Mouse (Mus musculus) hindbrain, embryonic 14.5 days (tissue): ENCODE measurements around the gene Dgkg. TPM values are rescaled to one million over a fixed set of nuclear protein-coding genes. Genes with fewer than 3 reads are reported as not detected.

Experiments
- ATAC-seq: fragments of 200-750 bp; cut with Nextera tagmentation; 2 replicates; pipeline ENCODE4 v1.8.0; 2017; ENCODE audit warnings: moderate number of reproducible peaks, mild to moderate bottlenecking, moderate TSS enrichment, moderate library complexity; ENCODE audit not compliant: low FRiP score
- DNase-seq: peaks from one replicate; pipeline ENCODE4 v3.0.0-alpha.2; 2015; ENCODE audit warnings: low spot score
- H3K27ac ChIP-seq: fragments of 300-500 bp; sonication (generic); 2 replicates; pipeline ENCODE4 v1.5.1; 2014; ENCODE audit warnings: mild to moderate bottlenecking, moderate library complexity
- H3K27me3 ChIP-seq: fragments of 300-500 bp; sonication (generic); 2 replicates; pipeline ENCODE4 v1.6.1; 2014; ENCODE audit warnings: mild to moderate bottlenecking, low read length, mixed read lengths; ENCODE audit not compliant: control insufficient read depth, insufficient read depth
- H3K36me3 ChIP-seq: fragments of 300-500 bp; sonication (generic); replicated peaks from 2 replicates; pipeline ENCODE4 v1.6.1; 2014; ENCODE audit not compliant: control insufficient read depth, insufficient read depth
- H3K4me1 ChIP-seq: fragments of 300-500 bp; sonication (generic); replicated peaks from 2 replicates; pipeline ENCODE4 v1.6.1; 2014; ENCODE audit warnings: antibody characterized with exemption, low read length, mixed read lengths; ENCODE audit not compliant: control insufficient read depth, insufficient read depth
- H3K4me2 ChIP-seq: fragments of 300-500 bp; sonication (generic); replicated peaks from 2 replicates; pipeline ENCODE4 v1.6.1; 2014; ENCODE audit warnings: mild to moderate bottlenecking, moderate library complexity
- H3K4me3 ChIP-seq: fragments of 300-500 bp; sonication (generic); replicated peaks from 2 replicates; pipeline ENCODE4 v1.5.1; 2014; ENCODE audit warnings: mild to moderate bottlenecking, low read length
- H3K9ac ChIP-seq: fragments of 300-500 bp; sonication (generic); 2 replicates; pipeline ENCODE4 v1.6.1; 2014
- H3K9me3 ChIP-seq: fragments of 300-500 bp; sonication (generic); 2 replicates; pipeline ENCODE4 v1.6.1; 2016; ENCODE audit warnings: low read length; ENCODE audit not compliant: control insufficient read depth
- WGBS: fragments of 180-500 bp; shearing (Covaris S2); extraction: QIAGEN DNeasy Blood & Tissue Kit; methylation state at CpG from one replicate; pipeline ENCODE4 v1.1.7; 2014; 5-methylcytosine and 5-hydroxymethylcytosine counted together
- polyA plus RNA-seq: library from polyadenylated mRNA; unstranded; fragments of >200 nt; fragmentation: Nextera tagmentation; extraction: Ambion mirVana; gene quantifications from 2 replicates; pipeline ENCODE4 v1.2.1, GENCODE M21; 2014

Dgkg gene
- polyA plus RNA-seq, 1 experiment from 2014 or later = 2.8 TPM

GRCm38 (mm10) chr16:22548167-22549080, 108.6 kb downstream of the Dgkg start:
- ATAC-seq = peak; percentile 85
- H3K36me3 ChIP-seq = no peaks in the 10 kb centered on the region

GRCm38 (mm10) chr16:22547741-22548140, 109.3 kb downstream of the Dgkg start:
- peaks cover 15% of the 10 kb centered on the region for H3K4me1 ChIP-seq
- DNase-seq = no peak
- H3K27ac ChIP-seq = no peak overlapping the region
- whole genome bisulfite sequencing = 59% methylated on average over 10 of the region's 10 CpGs
- H3K9ac ChIP-seq = no peak overlapping the region
- no peaks in the 10 kb centered on the region for H3K9me3 ChIP-seq
- H3K27me3 ChIP-seq = no peaks in the 10 kb centered on the region
- peak; percentile 42; the same call in 1 of the 2 replicates for ATAC-seq
- H3K36me3 ChIP-seq = no peaks in the 10 kb centered on the region
- peak overlapping the region; percentile 68 for H3K4me2 ChIP-seq
- H3K4me3 ChIP-seq = 0 out of 2 replicates have a peak overlapping the region, but pooled peaks have one; percentile 33

More at GRCm38 (mm10) chr16:22548167-22549080, 108.6 kb downstream of the Dgkg start:
- peak overlapping the region; percentile 68 for H3K4me2 ChIP-seq
- 0 out of 2 replicates have a peak overlapping the region, but pooled peaks have one; percentile 6 for H3K27ac ChIP-seq
- H3K4me1 ChIP-seq = peaks cover 15% of the 10 kb centered on the region
- peak overlapping the region; percentile 45 for H3K9ac ChIP-seq
- DNase-seq = peak; percentile 93
- no peaks in the 10 kb centered on the region for H3K9me3 ChIP-seq
- no peaks in the 10 kb centered on the region for H3K27me3 ChIP-seq
- WGBS = 9% methylated on average over 26 of the region's 26 CpGs
- peak overlapping the region; percentile 33 for H3K4me3 ChIP-seq

- ATAC-seq = no peak
- Histone ChIP-seq H3K27me3 (no peaks in the 10 kb centered on the region), H3K36me3 (no peaks in the 10 kb centered on the region), H3K4me2 (no peak overlapping the region), H3K4me3 (no peak overlapping the region), H3K9ac (0 out of 2 replicates have a peak overlapping the region, but pooled peaks have one; percentile 11), H3K9me3 (no peaks in the 10 kb centered on the region), H3K27ac (peak overlapping the region; percentile 78), H3K4me1 (peaks cover 15% of the 10 kb centered on the region)
- no peak for DNase-seq
- 67% methylated on average over 8 of the region's 8 CpGs for WGBS
Observed at GRCm38 (mm10) chr16:22545799-22546198, 111.2 kb downstream of the Dgkg start.

GRCm38 (mm10) chr16:22545016-22545561, 111.9 kb downstream of the Dgkg start:
- 0 out of 2 replicates have a peak, but pooled peaks have one; percentile 24 for ATAC-seq
- peak; percentile 69 for DNase-seq
- Histone ChIP-seq H3K4me1 (peaks cover 15% of the 10 kb centered on the region), H3K4me2 (no peak overlapping the region), H3K9ac (0 out of 2 replicates have a peak overlapping the region, but pooled peaks have one; percentile 11), H3K27me3 (no peaks in the 10 kb centered on the region), H3K27ac (peak overlapping the region; percentile 78), H3K4me3 (no peak overlapping the region), H3K36me3 (no peaks in the 10 kb centered on the region), H3K9me3 (no peaks in the 10 kb centered on the region)
- 43% methylated on average over 3 of the region's 3 CpGs for WGBS

- Histone ChIP-seq H3K27ac (no peak overlapping the region), H3K9me3 (no peaks in the 10 kb centered on the region), H3K4me3 (no peak overlapping the region), H3K27me3 (no peaks in the 10 kb centered on the region), H3K4me2 (no peak overlapping the region), H3K4me1 (peaks cover 9% of the 10 kb centered on the region), H3K36me3 (no peaks in the 10 kb centered on the region), H3K9ac (no peak overlapping the region)
- WGBS = 81% methylated on average over 6 of the region's 6 CpGs
- ATAC-seq (no peak), DNase-seq (no peak)
Observed at GRCm38 (mm10) chr16:22542691-22543141, 114.3 kb downstream of the Dgkg start.

- H3K27ac ChIP-seq = no peak overlapping the region
- H3K27me3 ChIP-seq = no peaks in the 10 kb centered on the region
- ATAC-seq = no peak
- H3K4me3 ChIP-seq = no peak overlapping the region
- no peak for DNase-seq
- H3K9me3 ChIP-seq = no peaks in the 10 kb centered on the region
- H3K36me3 ChIP-seq = no peaks in the 10 kb centered on the region
- H3K4me1 ChIP-seq = no peaks in the 10 kb centered on the region
- 82% methylated on average over 6 of the region's 6 CpGs for WGBS
- no peak overlapping the region for H3K9ac ChIP-seq
- no peak overlapping the region for H3K4me2 ChIP-seq
Observed at GRCm38 (mm10) chr16:22539275-22539674, 117.7 kb downstream of the Dgkg start.

- no peak overlapping the region for H3K27ac ChIP-seq
- ATAC-seq (no peak), DNase-seq (no peak)
- H3K4me2 ChIP-seq = no peak overlapping the region
- no peaks in the 10 kb centered on the region for H3K36me3 ChIP-seq
- H3K4me3 ChIP-seq = no peak overlapping the region
- no peaks in the 10 kb centered on the region for H3K4me1 ChIP-seq
- H3K9ac ChIP-seq = no peak overlapping the region
- no peaks in the 10 kb centered on the region for H3K27me3 ChIP-seq
- no peaks in the 10 kb centered on the region for H3K9me3 ChIP-seq
- 87% methylated on average over 8 of the region's 8 CpGs for WGBS
Observed at GRCm38 (mm10) chr16:22536581-22537160, 120.3 kb downstream of the Dgkg start.

GRCm38 (mm10) chr16:22533087-22533486, 123.9 kb downstream of the Dgkg start:
- H3K9ac ChIP-seq = no peak overlapping the region
- no peak overlapping the region for H3K27ac ChIP-seq
- no peaks in the 10 kb centered on the region for H3K9me3 ChIP-seq
- no peaks in the 10 kb centered on the region for H3K27me3 ChIP-seq
- ATAC-seq (no peak), DNase-seq (no peak)
- no peaks in the 10 kb centered on the region for H3K36me3 ChIP-seq
- H3K4me3 ChIP-seq = no peak overlapping the region
- H3K4me1 ChIP-seq = no peaks in the 10 kb centered on the region
- H3K4me2 ChIP-seq = no peak overlapping the region
- 90% methylated on average over 3 of the region's 3 CpGs for WGBS

- no peak for ATAC-seq
- H3K4me3 ChIP-seq = no peak overlapping the region
- no peak overlapping the region for H3K9ac ChIP-seq
- WGBS = 82% methylated on average over 6 of the region's 6 CpGs
- H3K9me3 ChIP-seq = no peaks in the 10 kb centered on the region
- H3K27me3 ChIP-seq = no peaks in the 10 kb centered on the region
- H3K27ac ChIP-seq = no peak overlapping the region
- H3K4me2 ChIP-seq = no peak overlapping the region
- H3K36me3 ChIP-seq = no peaks in the 10 kb centered on the region
- H3K4me1 ChIP-seq = no peaks in the 10 kb centered on the region
- no peak for DNase-seq
Observed at GRCm38 (mm10) chr16:22531834-22532233, 125.2 kb downstream of the Dgkg start.
